Comparison of ENCODE assay signal across 17 mouse cellular contexts in the genomic region with DNA sequence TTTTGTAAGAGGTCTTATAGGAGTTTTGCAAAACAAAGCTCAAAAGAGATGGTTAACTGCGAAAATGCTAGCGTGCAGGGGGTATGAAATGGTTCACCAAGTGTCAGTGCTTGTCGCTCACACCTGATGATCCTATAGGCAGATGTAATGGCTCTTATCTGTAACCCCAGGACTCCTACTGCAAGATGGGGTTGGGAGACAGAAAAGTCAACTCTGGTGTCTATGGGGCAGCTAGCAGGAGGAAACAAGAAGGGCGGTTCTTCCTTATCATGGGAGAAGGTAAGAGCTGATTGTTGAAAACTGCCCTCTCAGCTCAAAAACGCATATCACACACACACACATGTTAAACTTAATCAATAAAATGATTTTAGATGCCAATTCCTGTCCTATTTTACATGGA.
"Had no signal": no experiment of that assay in that cellular context is flagged by ENCODE, and none has a peak within 500 bp of the region (broad histone marks: within the 10 kb centered on the region; RNA-seq: fewer than 3 reads in every experiment).

No protein-coding gene starts in this region.

- DNase-seq: lung, adult 18-20 months; lung, postnatal 10 days; lung, postnatal 36 days; right cerebral cortex, postnatal 14 days; thymus, adult 2 months; thymus, postnatal 25 days; thymus, postnatal 4 days had no signal

- H3K4me2 ChIP-seq: limb, embryonic 15.5 days; lung, embryonic 15.5 days; midbrain, embryonic 11.5 days; midbrain, embryonic 13.5 days; midbrain, embryonic 15.5 days; neural tube, embryonic 12.5 days; stomach, embryonic 15.5 days had no signal

- H3K9me3 ChIP-seq: limb, embryonic 15.5 days; lung, embryonic 15.5 days; megakaryocyte, embryonic 14.5 days; midbrain, embryonic 13.5 days; midbrain, embryonic 15.5 days; neural tube, embryonic 12.5 days; stomach, embryonic 15.5 days had no signal

- H3K27ac ChIP-seq: limb, embryonic 15.5 days; lung, embryonic 15.5 days; macrophage; midbrain, embryonic 13.5 days; midbrain, embryonic 15.5 days; neural tube, embryonic 12.5 days; stomach, embryonic 15.5 days; stomach, postnatal 0 days had no signal

- H3K9ac ChIP-seq: limb, embryonic 15.5 days; lung, embryonic 15.5 days; midbrain, embryonic 13.5 days; midbrain, embryonic 15.5 days; neural tube, embryonic 12.5 days; stomach, embryonic 15.5 days had no signal

- H3K27me3 ChIP-seq: limb, embryonic 15.5 days; lung, embryonic 15.5 days; megakaryocyte, embryonic 14.5 days; midbrain, embryonic 13.5 days; midbrain, embryonic 15.5 days; neural tube, embryonic 12.5 days; stomach, embryonic 15.5 days had no signal

- ATAC-seq: midbrain, embryonic 13.5 days; midbrain, embryonic 15.5 days had no signal

- H3K4me1 ChIP-seq: limb, embryonic 15.5 days; lung, embryonic 15.5 days; megakaryocyte, embryonic 14.5 days; midbrain, embryonic 13.5 days; midbrain, embryonic 15.5 days; neural tube, embryonic 12.5 days; stomach, embryonic 15.5 days had no signal

- H3K36me3 ChIP-seq: limb, embryonic 15.5 days; lung, embryonic 15.5 days; midbrain, embryonic 13.5 days; midbrain, embryonic 15.5 days; neural tube, embryonic 12.5 days; stomach, embryonic 15.5 days had no signal

- H3K4me3 ChIP-seq: limb, embryonic 15.5 days; lung, embryonic 15.5 days; megakaryocyte, embryonic 14.5 days; midbrain, embryonic 13.5 days; midbrain, embryonic 15.5 days; neural tube, embryonic 12.5 days; stomach, embryonic 15.5 days had no signal
